Mouse (Mus musculus) intestine, embryonic 14.5 days (tissue): ENCODE measurements around the gene Pck1. TPM values are rescaled to one million over a fixed set of nuclear protein-coding genes. Genes with fewer than 3 reads are reported as not detected.

ENCODE experiments used
- ATAC-seq: fragments of 200-750 bp; cut with Nextera tagmentation; replicated peaks from 2 replicates; pipeline ENCODE4 v1.8.0; 2017; ENCODE audit warnings: low read depth, moderate number of reproducible peaks, moderate TSS enrichment, moderate library complexity; ENCODE audit not compliant: low FRiP score, low TSS enrichment
- DNase-seq: peaks from one replicate; pipeline ENCODE4 v3.0.0-alpha.2; 2018; ENCODE audit warnings: low spot score
- H3K27ac ChIP-seq: fragments of 300-500 bp; sonication (generic); 2 replicates; pipeline ENCODE4 v1.5.1; 2014; ENCODE audit warnings: low read depth, mild to moderate bottlenecking, control low read depth
- H3K27me3 ChIP-seq: fragments of 300-500 bp; sonication (generic); replicated peaks from 2 replicates; pipeline ENCODE4 v1.6.1; 2014; ENCODE audit warnings: low read length, control low read depth; ENCODE audit not compliant: control insufficient read depth, insufficient read depth
- H3K36me3 ChIP-seq: fragments of 300-500 bp; sonication (generic); 2 replicates; pipeline ENCODE4 v1.6.1; 2014; ENCODE audit warnings: low read length, control low read depth; ENCODE audit not compliant: control insufficient read depth, insufficient read depth
- H3K4me1 ChIP-seq: fragments of 300-500 bp; sonication (generic); replicated peaks from 2 replicates; pipeline ENCODE4 v1.6.1; 2014; ENCODE audit warnings: low read length, control low read depth, mixed read lengths; ENCODE audit not compliant: control insufficient read depth, insufficient read depth
- H3K4me2 ChIP-seq: fragments of 300-500 bp; sonication (generic); 2 replicates; pipeline ENCODE4 v1.6.1; 2014; ENCODE audit warnings: low read length
- H3K4me3 ChIP-seq: fragments of 300-500 bp; sonication (generic); 2 replicates; pipeline ENCODE4 v1.5.1; 2014; ENCODE audit warnings: low read depth, low read length, control low read depth, mixed read lengths
- H3K9ac ChIP-seq: fragments of 300-500 bp; sonication (generic); 2 replicates; pipeline ENCODE4 v1.6.1; 2014; ENCODE audit warnings: mild to moderate bottlenecking, low read length
- H3K9me3 ChIP-seq: fragments of 300-500 bp; sonication (generic); 2 replicates; pipeline ENCODE4 v1.6.1; 2016; ENCODE audit warnings: low read length, control low read depth; ENCODE audit not compliant: control insufficient read depth
- WGBS: fragments of 180-500 bp; shearing (Covaris S2); extraction: QIAGEN DNeasy Blood & Tissue Kit; methylation state at CpG from one replicate; pipeline ENCODE4 v1.1.7; 2014; 5-methylcytosine and 5-hydroxymethylcytosine counted together
- polyA plus RNA-seq: library from polyadenylated mRNA; unstranded; fragments of >200 nt; fragmentation: Nextera tagmentation; extraction: Ambion mirVana; gene quantifications from 2 replicates; pipeline ENCODE4 v1.2.1, GENCODE M21; 2014

Pck1 gene
- polyA plus RNA-seq, 1 experiment from 2014 or later: 0.77 TPM

GRCm38 (mm10) chr2:173173008-173173407 is 20.2 kb downstream of the Pck1 start:
- no peaks in the 10 kb centered on the region for H3K36me3 ChIP-seq
- DNase-seq (peak; percentile 59), ATAC-seq (no peak)
- H3K4me2 ChIP-seq: peak overlapping the region; percentile 61
- WGBS: 25% methylated on average over 2 of the region's 2 CpGs
- no peak overlapping the region for H3K9ac ChIP-seq
- H3K9me3 ChIP-seq: no peaks in the 10 kb centered on the region
- peak overlapping the region; percentile 48; the same call in 1 of the 2 replicates for H3K27ac ChIP-seq
- H3K4me3 ChIP-seq: no peak overlapping the region
- H3K4me1 ChIP-seq: peaks cover 27% of the 10 kb centered on the region
- H3K27me3 ChIP-seq: peaks cover 18% of the 10 kb centered on the region; the same call in 1 of the 2 replicates

GRCm38 (mm10) chr2:173173521-173174511 is 21.0 kb downstream of the Pck1 start:
- peak; percentile 65 for DNase-seq
- H3K9ac ChIP-seq: 0 out of 2 replicates have a peak overlapping the region, but pooled peaks have one; percentile 3
- peak overlapping the region; percentile 48 for H3K27ac ChIP-seq
- peak; percentile 24 for ATAC-seq
- WGBS: 5% methylated on average over 22 of the region's 22 CpGs
- H3K9me3 ChIP-seq: no peaks in the 10 kb centered on the region
- H3K4me3 ChIP-seq: peak overlapping the region; percentile 30
- H3K4me2 ChIP-seq: peak overlapping the region; percentile 61
- H3K36me3 ChIP-seq: no peaks in the 10 kb centered on the region
- peaks cover 27% of the 10 kb centered on the region for H3K4me1 ChIP-seq
- H3K27me3 ChIP-seq: peaks cover 17% of the 10 kb centered on the region; the same call in 1 of the 2 replicates

GRCm38 (mm10) chr2:173174569-173174968 is 21.7 kb downstream of the Pck1 start:
- Histone ChIP-seq H3K4me2 (peak overlapping the region; percentile 61), H3K4me1 (peaks cover 27% of the 10 kb centered on the region), H3K36me3 (no peaks in the 10 kb centered on the region), H3K4me3 (no peak overlapping the region), H3K9me3 (no peaks in the 10 kb centered on the region), H3K9ac (no peak overlapping the region), H3K27me3 (peaks cover 12% of the 10 kb centered on the region; the same call in 1 of the 2 replicates), H3K27ac (no peak overlapping the region)
- ATAC-seq: no peak
- 16% methylated on average over 1 of the region's 1 CpGs for whole genome bisulfite sequencing
- no peak for DNase-seq

GRCm38 (mm10) chr2:173175703-173176102 is 22.9 kb downstream of the Pck1 start:
- H3K4me1 ChIP-seq: peaks cover 27% of the 10 kb centered on the region
- H3K4me2 ChIP-seq: no peak overlapping the region
- WGBS: 95% methylated on average over 5 of the region's 5 CpGs
- H3K36me3 ChIP-seq: no peaks in the 10 kb centered on the region
- DNase-seq (no peak), ATAC-seq (no peak)
- H3K9me3 ChIP-seq: no peaks in the 10 kb centered on the region
- H3K9ac ChIP-seq: no peak overlapping the region
- H3K27ac ChIP-seq: no peak overlapping the region
- H3K4me3 ChIP-seq: no peak overlapping the region
- 0 out of 2 replicates have a peak, but pooled peaks cover 7% of the 10 kb centered on the region for H3K27me3 ChIP-seq

- Histone ChIP-seq H3K9ac (no peak overlapping the region), H3K4me1 (peaks cover 15% of the 10 kb centered on the region), H3K27me3 (0 out of 2 replicates have a peak, but pooled peaks cover under 1% of the 10 kb centered on the region), H3K36me3 (no peaks in the 10 kb centered on the region), H3K4me2 (no peak overlapping the region), H3K27ac (no peak overlapping the region), H3K4me3 (no peak overlapping the region), H3K9me3 (no peaks in the 10 kb centered on the region)
- ATAC-seq (no peak), DNase-seq (peak; percentile 41)
- 75% methylated on average over 5 of the region's 5 CpGs for WGBS
Measured at GRCm38 (mm10) chr2:173177481-173177880, 24.6 kb downstream of the Pck1 start.

GRCm38 (mm10) chr2:173177951-173178350 is 25.1 kb downstream of the Pck1 start:
- no peak overlapping the region for H3K27ac ChIP-seq
- H3K4me1 ChIP-seq: peaks cover 11% of the 10 kb centered on the region
- no peak overlapping the region for H3K4me3 ChIP-seq
- DNase-seq (no peak), ATAC-seq (no peak)
- no peak overlapping the region for H3K4me2 ChIP-seq
- no peak overlapping the region for H3K9ac ChIP-seq
- H3K36me3 ChIP-seq: no peaks in the 10 kb centered on the region
- H3K27me3 ChIP-seq: no peaks in the 10 kb centered on the region
- H3K9me3 ChIP-seq: no peaks in the 10 kb centered on the region
- WGBS: 91% methylated on average over 8 of the region's 8 CpGs

GRCm38 (mm10) chr2:173179046-173179445 is 26.2 kb downstream of the Pck1 start:
- Histone ChIP-seq H3K9me3 (no peaks in the 10 kb centered on the region), H3K4me3 (no peak overlapping the region), H3K4me1 (peaks cover under 1% of the 10 kb centered on the region; the same call in 1 of the 2 replicates), H3K9ac (no peak overlapping the region), H3K27me3 (no peaks in the 10 kb centered on the region), H3K27ac (no peak overlapping the region), H3K36me3 (no peaks in the 10 kb centered on the region), H3K4me2 (no peak overlapping the region)
- DNase-seq: peak; percentile 40
- 80% methylated on average over 7 of the region's 7 CpGs for WGBS
- ATAC-seq: no peak

GRCm38 (mm10) chr2:173180026-173180425 is 27.2 kb downstream of the Pck1 start:
- no peak for ATAC-seq
- Histone ChIP-seq H3K27me3 (no peaks in the 10 kb centered on the region; the same call in 1 of the 2 replicates), H3K4me2 (no peak overlapping the region), H3K4me3 (no peak overlapping the region), H3K36me3 (no peaks in the 10 kb centered on the region), H3K27ac (no peak overlapping the region), H3K4me1 (no peaks in the 10 kb centered on the region; the same call in 1 of the 2 replicates), H3K9me3 (no peaks in the 10 kb centered on the region), H3K9ac (no peak overlapping the region)
- WGBS: 80% methylated on average over 4 of the region's 4 CpGs
- peak; percentile 37 for DNase-seq
